Mouse (Mus musculus): ENCODE measurements around the gene Vmn1r45.
"Not testable (repeated sequence)": the region's sequence is repeated elsewhere in the genome, so short reads cannot be mapped to it uniquely, and the experiment has no call there.

The Vmn1r45 gene

GRCm38 (mm10) chr6:89940498-89940897, at the start of gene Vmn1r45:
Gene Vmn1r45 (minus strand): TSS chr6:89940598.
- DNase-seq (ENCODE audit: low read depth, low spot score) = not testable (repeated sequence)

DNA sequence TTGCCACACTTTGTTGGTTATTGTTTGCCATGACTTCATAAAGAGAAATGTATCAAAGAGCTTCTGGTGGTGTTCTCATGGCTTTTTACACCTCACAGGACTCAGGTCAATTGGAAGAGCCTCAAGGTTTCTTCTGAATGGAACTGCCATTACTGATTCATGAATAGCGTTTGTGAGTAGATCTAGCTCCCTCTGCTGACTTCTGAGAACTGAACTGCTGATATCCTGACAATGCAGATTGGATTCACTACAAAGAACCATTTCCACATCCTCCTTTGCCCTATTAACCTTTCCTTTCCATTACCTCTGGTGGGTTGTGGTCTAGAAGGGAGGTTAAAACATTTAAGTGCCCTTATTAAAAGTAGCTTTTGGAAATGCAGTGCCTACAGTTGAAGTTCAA, 45.6 kb upstream of the Vmn1r45 start:
- no peak for DNase-seq (ENCODE audit: low read depth, low spot score)

DNA sequence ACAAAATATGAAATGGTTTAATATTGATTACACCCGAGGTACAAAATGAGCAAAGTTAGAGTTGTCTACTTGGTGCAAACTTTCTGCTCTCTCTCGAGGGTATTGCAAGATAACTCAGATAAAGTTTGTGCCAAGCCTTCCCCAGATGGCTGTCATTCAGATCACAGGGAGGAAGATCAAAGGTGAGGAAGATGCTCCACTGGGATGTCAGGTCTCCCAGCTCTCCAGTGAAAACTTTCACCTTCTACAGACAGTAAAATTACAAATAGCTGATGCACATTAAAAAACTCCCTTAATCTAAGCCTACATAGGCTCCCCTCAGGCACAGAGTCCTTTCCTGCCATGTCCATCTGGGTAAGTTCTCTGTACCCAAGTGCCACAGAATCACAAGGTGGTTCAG, 28.6 kb upstream of the Vmn1r45 start, which contains the start of gene Vmn1r46:
Gene Vmn1r46 (plus strand): TSS at position 301 of the 400 bp plus-strand sequence.
- no peak for DNase-seq (ENCODE audit: low read depth, low spot score)

DNA sequence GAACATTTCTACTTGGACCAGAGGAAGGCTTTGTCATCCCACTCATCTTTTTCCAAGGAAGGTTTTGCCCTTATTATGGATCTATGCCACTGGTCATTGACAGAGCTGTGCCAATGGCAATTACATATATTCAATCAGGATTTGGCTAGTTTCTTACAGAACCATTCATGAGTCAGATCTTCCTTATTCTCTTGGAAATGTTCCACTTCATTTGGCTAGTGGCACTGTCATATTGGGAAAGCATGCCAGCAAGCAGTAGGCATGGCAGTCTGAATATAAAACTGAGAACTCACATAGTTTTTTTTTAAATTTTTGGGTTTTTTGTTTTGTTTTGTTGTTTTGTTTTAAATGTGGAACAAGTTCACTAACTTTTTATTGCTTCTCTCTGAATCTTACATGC, 25.9 kb upstream of the Vmn1r45 start:
- DNase-seq (ENCODE audit: low read depth, low spot score) = no peak

- DNase-seq (ENCODE audit: low read depth, low spot score) = no peak
Measured at GRCm38 (mm10) chr6:89953556-89953955, 13.2 kb upstream of the Vmn1r45 start.

DNA sequence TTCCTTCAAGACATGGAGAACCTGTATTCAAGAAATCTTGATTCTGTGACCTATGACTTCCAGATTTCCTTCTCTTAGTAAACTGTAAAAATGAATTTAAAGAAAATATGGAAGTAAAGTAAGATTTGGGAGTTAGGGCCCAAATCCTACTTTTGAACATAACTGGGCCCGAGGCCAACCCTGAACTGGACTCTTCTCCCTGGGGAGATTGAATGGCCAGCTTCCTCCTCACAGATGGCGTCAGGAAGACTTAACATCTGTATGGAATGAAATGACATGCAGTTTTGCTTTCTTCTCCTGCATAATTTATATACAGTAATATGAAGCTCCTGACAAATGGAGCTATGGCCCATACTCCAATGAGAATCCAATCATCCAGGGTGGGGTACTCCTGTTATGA, 528 bp upstream of the Vmn1r45 start:
- no peak for DNase-seq (ENCODE audit: low read depth, low spot score)

GRCm38 (mm10) chr6:89883812-89884211, 56.6 kb downstream of the Vmn1r45 start:
- no peak for DNase-seq (ENCODE audit: low read depth, low spot score)

DNA sequence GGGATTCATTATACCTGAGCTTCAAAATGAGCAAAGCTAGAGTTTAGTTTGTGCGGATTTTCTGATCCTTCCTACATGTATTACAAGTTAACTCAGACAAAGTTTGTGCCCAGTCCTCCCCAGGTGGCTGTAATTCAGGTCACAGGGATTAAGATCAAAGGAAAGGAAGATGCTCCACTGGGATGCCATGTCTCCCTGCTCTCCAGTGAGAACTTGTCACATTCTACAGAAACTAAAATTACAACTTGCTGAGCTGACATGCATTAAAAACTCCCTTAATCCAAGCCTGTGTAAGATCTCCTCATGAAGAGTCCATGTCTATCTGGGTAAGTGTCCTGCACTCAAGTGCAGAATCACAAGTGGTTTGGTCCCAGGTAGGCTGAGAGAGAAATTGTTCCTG, 57.0 kb downstream of the Vmn1r45 start, which contains the start of gene Vmn1r44:
Gene Vmn1r44 (plus strand): TSS at position 301 of the 400 bp plus-strand sequence.
- DNase-seq (ENCODE audit: low read depth, low spot score) = no peak

Measured in mesoderm, embryonic 11.5 days (tissue).